Mouse (Mus musculus) liver, postnatal 0 days (tissue): Measurements from ENCODE around the gene Sacs. TPM values are rescaled to one million over a fixed set of nuclear protein-coding genes. Genes with fewer than 3 reads are reported as not detected.

Experiments
- ATAC-seq: fragments of 200-750 bp; cut with Nextera tagmentation; 2 replicates; pipeline ENCODE4 v1.8.0; 2017; ENCODE audit warnings: mild to moderate bottlenecking, moderate library complexity
- DNase-seq: peaks from one replicate; pipeline ENCODE4 v3.0.0-alpha.2; 2016
- H3K27ac ChIP-seq: fragments of 300-500 bp; sonication (generic); 2 replicates; pipeline ENCODE4 v1.5.1; 2014; ENCODE audit warnings: antibody characterized with exemption, moderate library complexity, mild to moderate bottlenecking, low read depth
- H3K27me3 ChIP-seq: fragments of 300-500 bp; sonication (generic); 2 replicates; pipeline ENCODE4 v1.6.1; 2014; ENCODE audit warnings: low read length, control low read depth, mixed read lengths; ENCODE audit not compliant: insufficient read depth
- H3K36me3 ChIP-seq: fragments of 300-500 bp; sonication (generic); replicated peaks from 2 replicates; pipeline ENCODE4 v1.6.1; 2014; ENCODE audit warnings: mild to moderate bottlenecking, control low read depth, low read length, moderate library complexity, mixed read lengths; ENCODE audit not compliant: insufficient read depth
- H3K4me1 ChIP-seq: fragments of 300-500 bp; sonication (generic); 2 replicates; pipeline ENCODE4 v1.6.1; 2014; ENCODE audit warnings: antibody characterized with exemption, mild to moderate bottlenecking, control low read depth; ENCODE audit not compliant: insufficient read depth
- H3K4me2 ChIP-seq: fragments of 300-500 bp; sonication (generic); 2 replicates; pipeline ENCODE4 v1.6.1; 2014; ENCODE audit warnings: low read depth, mild to moderate bottlenecking, low read length, moderate library complexity, mixed read lengths
- H3K4me3 ChIP-seq: fragments of 300-500 bp; sonication (generic); 2 replicates; pipeline ENCODE4 v1.5.1; 2014; ENCODE audit warnings: low read depth, low read length
- H3K9ac ChIP-seq: fragments of 300-500 bp; sonication (generic); replicated peaks from 2 replicates; pipeline ENCODE4 v1.6.1; 2014; ENCODE audit warnings: mild to moderate bottlenecking, moderate library complexity
- H3K9me3 ChIP-seq: fragments of 300-500 bp; sonication (generic); 2 replicates; pipeline ENCODE4 v1.6.1; 2016; ENCODE audit warnings: mild to moderate bottlenecking, control low read depth, low read length, mixed read lengths
- CTCF ChIP-seq: sonication (generic); IDR thresholded peaks from 2 replicates; pipeline ENCODE4 v1.5.1; 2016; ENCODE audit warnings: antibody characterized with exemption, low read depth
- EP300 ChIP-seq: IDR thresholded peaks from 2 replicates; pipeline ENCODE4 v1.6.1; 2016; ENCODE audit warnings: antibody characterized with exemption, low read depth, mild to moderate bottlenecking
- WGBS: fragments of 180-500 bp; shearing (Covaris S2); extraction: QIAGEN DNeasy Blood & Tissue Kit; methylation state at CpG from one replicate; pipeline ENCODE4 v1.1.7; 2014; ENCODE audit not compliant: insufficient replicate concordance; 5-methylcytosine and 5-hydroxymethylcytosine counted together
- polyA plus RNA-seq: library from polyadenylated mRNA; unstranded; fragments of >200 nt; fragmentation: Nextera tagmentation; extraction: Ambion mirVana; gene quantifications from 2 replicates; pipeline ENCODE4 v1.2.1, GENCODE M21; 2015

Gene Sacs
- polyA plus RNA-seq, 1 experiment from 2014 or later: 0.43 TPM

GRCm38 (mm10) chr14:61210111-61210510, 71.9 kb downstream of the Sacs start:
- 85% methylated on average over 5 of the region's 5 CpGs for WGBS
- DNase-seq (no peak), ATAC-seq (no peak)
- no peak for TF ChIP-seq EP300
- no peak for TF ChIP-seq CTCF
- Histone ChIP-seq H3K4me2 (no peak overlapping the region), H3K27ac (no peak overlapping the region), H3K9me3 (peaks cover 3% of the 10 kb centered on the region; the same call in 1 of the 2 replicates), H3K27me3 (no peaks in the 10 kb centered on the region), H3K4me1 (no peaks in the 10 kb centered on the region), H3K4me3 (no peak overlapping the region), H3K36me3 (no peaks in the 10 kb centered on the region), H3K9ac (no peak overlapping the region)

GRCm38 (mm10) chr14:61211754-61212153, 73.5 kb downstream of the Sacs start:
- 93% methylated on average over 6 of the region's 6 CpGs for WGBS
- ATAC-seq (no peak), DNase-seq (no peak)
- no peak for TF ChIP-seq EP300
- TF ChIP-seq CTCF: no peak
- H3K9me3 ChIP-seq: peaks cover 3% of the 10 kb centered on the region; the same call in 1 of the 2 replicates
- H3K4me3 ChIP-seq: no peak overlapping the region
- H3K27me3 ChIP-seq: no peaks in the 10 kb centered on the region
- H3K27ac ChIP-seq: no peak overlapping the region
- H3K36me3 ChIP-seq: no peaks in the 10 kb centered on the region
- no peak overlapping the region for H3K4me2 ChIP-seq
- H3K4me1 ChIP-seq: no peaks in the 10 kb centered on the region
- H3K9ac ChIP-seq: no peak overlapping the region

- Histone ChIP-seq H3K9ac (no peak overlapping the region), H3K36me3 (no peaks in the 10 kb centered on the region), H3K9me3 (no peaks in the 10 kb centered on the region), H3K27me3 (no peaks in the 10 kb centered on the region), H3K27ac (no peak overlapping the region), H3K4me3 (no peak overlapping the region), H3K4me1 (no peaks in the 10 kb centered on the region), H3K4me2 (no peak overlapping the region)
- TF ChIP-seq CTCF (no peak), EP300 (no peak)
- no peak for DNase-seq
- ATAC-seq: no peak
- WGBS: 83% methylated on average over 5 of the region's 5 CpGs
Observed at GRCm38 (mm10) chr14:61221166-61221565, 82.9 kb downstream of the Sacs start.

GRCm38 (mm10) chr14:61222506-61222905, 84.2 kb downstream of the Sacs start:
- DNase-seq (no peak), ATAC-seq (no peak)
- Histone ChIP-seq H3K27ac (no peak overlapping the region), H3K9ac (no peak overlapping the region), H3K36me3 (no peaks in the 10 kb centered on the region), H3K27me3 (no peaks in the 10 kb centered on the region), H3K4me2 (no peak overlapping the region), H3K4me1 (no peaks in the 10 kb centered on the region), H3K9me3 (no peaks in the 10 kb centered on the region), H3K4me3 (no peak overlapping the region)
- WGBS: 75% methylated on average over 6 of the region's 6 CpGs
- TF ChIP-seq CTCF: no peak
- TF ChIP-seq EP300: no peak

GRCm38 (mm10) chr14:61223740-61224139, 85.5 kb downstream of the Sacs start:
- Histone ChIP-seq H3K9me3 (no peaks in the 10 kb centered on the region), H3K36me3 (no peaks in the 10 kb centered on the region), H3K4me1 (no peaks in the 10 kb centered on the region), H3K27ac (no peak overlapping the region), H3K4me2 (no peak overlapping the region), H3K9ac (no peak overlapping the region), H3K27me3 (no peaks in the 10 kb centered on the region), H3K4me3 (no peak overlapping the region)
- 69% methylated on average over 4 of the region's 4 CpGs for WGBS
- ATAC-seq (no peak), DNase-seq (no peak)
- TF ChIP-seq EP300 (no peak), CTCF (no peak)

- H3K4me2 ChIP-seq: no peak overlapping the region
- WGBS: 79% methylated on average over 5 of the region's 5 CpGs
- DNase-seq (no peak), ATAC-seq (no peak)
- no peak overlapping the region for H3K4me3 ChIP-seq
- no peak overlapping the region for H3K9ac ChIP-seq
- H3K27ac ChIP-seq: no peak overlapping the region
- TF ChIP-seq CTCF: no peak
- TF ChIP-seq EP300: no peak
- H3K36me3 ChIP-seq: no peaks in the 10 kb centered on the region
- no peaks in the 10 kb centered on the region for H3K4me1 ChIP-seq
- no peaks in the 10 kb centered on the region for H3K9me3 ChIP-seq
- no peaks in the 10 kb centered on the region for H3K27me3 ChIP-seq
Observed at GRCm38 (mm10) chr14:61224387-61225077, 86.3 kb downstream of the Sacs start.
